Mouse (Mus musculus) heart, postnatal 10 days (tissue): ENCODE results near the gene Lrrc1. TPM values are rescaled to one million over a fixed set of nuclear protein-coding genes. Genes with fewer than 3 reads are reported as not detected.

Source experiments
- DNase-seq, 2 experiments: peaks; one replicate each; pipeline ENCODE4 v3.0.0; 2021
- intact Hi-C: fragments of 180-260 bp; cut with DNase I; formaldehyde crosslinking; loops from one replicate; pipeline ENCODE4 v1.15.1; 2025
- total RNA-seq, 2 experiments: library from RNA; stranded (reverse); gene quantifications; 2 replicates each; pipeline ENCODE4 v1.2.3; 2021

Gene Lrrc1
- total RNA-seq, 2 experiments from 2014 or later = 26.2 to 32.5 TPM

- intact Hi-C loops = loop anchor here (5.0 kb wide), 1 partner anchor 72 kb away; the partner anchor contains the start of gene Lrrc1
- DNase-seq = peak; percentile 42 to 61
These were observed 74.7 kb downstream of the Lrrc1 start for GRCm38 (mm10) chr9:77469791-77470607.

- no peak for DNase-seq
- intact Hi-C loops = loop anchor here (5.0 kb wide), 1 partner anchor 75 kb away; the partner anchor contains the start of gene Lrrc1
These were observed 77.7 kb downstream of the Lrrc1 start for GRCm38 (mm10) chr9:77466926-77467325.

DNA sequence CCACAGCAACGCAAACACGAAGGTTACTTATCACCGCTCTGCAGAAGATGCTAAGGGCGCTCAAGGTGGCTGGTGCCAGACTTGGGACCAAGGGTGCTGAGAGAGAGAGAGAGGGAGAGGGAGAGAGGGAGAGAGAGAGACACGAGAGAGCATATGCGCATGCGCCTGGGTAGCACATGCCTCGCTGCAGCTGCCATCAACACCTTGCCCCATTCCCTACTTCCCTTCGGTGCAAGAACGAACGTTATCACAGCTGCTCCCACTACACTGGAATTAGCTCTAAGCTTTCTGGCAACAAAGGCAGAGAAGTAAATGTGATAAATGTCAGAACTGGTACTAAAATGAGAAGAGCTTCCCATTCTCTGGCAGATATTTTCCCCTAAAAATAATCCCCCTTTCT lies 79.3 kb downstream of the Lrrc1 start:
- intact Hi-C loops = loop anchor here (5.0 kb wide), 1 partner anchor 77 kb away; the partner anchor contains the start of gene Lrrc1
- DNase-seq = no peak

DNA sequence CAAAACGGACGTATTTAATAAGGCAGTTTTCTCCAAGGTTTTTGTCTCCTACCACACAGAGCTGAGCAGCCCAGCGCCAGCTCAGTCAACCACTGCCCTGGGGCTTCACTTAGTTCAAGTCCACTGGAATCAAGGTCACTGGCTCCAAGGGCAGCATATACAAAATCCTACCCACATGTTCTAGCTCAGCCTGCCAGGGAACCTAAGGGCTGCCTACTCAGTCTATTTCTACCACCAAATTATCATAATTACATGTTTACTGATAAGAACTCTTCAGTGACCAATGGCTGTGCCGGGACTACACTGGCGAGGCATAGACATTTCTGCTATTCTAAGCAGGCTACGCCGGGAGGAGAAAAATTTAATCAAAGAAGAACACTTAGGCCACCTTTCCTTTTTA lies 80.8 kb downstream of the Lrrc1 start:
- intact Hi-C loops = no loop called here
- DNase-seq = peak; percentile 71 to 79

DNA sequence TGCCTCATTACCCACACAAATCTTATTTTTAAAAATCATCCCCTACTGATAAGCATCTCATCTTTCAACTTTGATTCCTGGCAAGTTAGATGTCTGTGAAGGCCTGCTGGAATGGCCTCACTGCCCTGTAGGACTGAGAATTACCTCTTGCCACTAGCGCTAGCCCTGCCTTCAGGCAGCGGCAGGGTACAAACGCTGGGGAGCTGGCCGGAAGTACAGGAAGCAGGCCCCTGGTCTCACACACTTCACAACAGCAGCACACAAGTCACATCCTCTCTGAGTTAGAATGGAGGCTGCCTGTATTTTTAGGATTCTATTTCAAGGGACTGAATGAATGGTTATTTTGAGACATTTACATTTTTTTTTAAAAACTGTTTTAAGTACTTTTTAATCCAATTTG lies 81.5 kb downstream of the Lrrc1 start:
- no peak for DNase-seq
- intact Hi-C loops = no loop called here

DNA sequence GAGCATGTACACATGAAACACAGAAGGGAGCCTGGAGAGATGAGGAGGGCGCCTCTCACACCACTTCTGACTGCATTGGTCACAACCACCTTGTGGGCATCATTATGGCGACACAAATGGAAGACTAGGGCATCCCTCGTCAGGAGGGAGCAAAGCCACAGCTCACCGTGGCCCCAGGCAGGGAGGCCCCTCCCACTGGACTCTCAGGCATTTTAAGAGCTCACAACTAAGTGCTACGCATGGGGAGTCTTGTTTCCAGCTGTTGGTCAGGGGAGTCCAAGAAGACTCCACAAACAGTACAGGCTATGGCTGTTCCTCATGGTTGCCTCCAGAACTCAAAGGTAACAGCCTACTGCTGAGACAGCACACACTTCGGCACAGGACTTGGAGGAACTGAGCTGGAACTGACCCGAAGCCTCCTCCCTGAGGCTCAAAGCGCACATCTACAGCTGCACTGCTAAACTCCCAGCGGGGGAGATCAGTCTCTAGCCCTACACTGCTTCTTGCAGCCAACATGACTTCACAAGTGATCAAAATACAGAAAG lies 83.2 kb downstream of the Lrrc1 start:
- DNase-seq = no peak
- intact Hi-C loops = no loop called here

DNA sequence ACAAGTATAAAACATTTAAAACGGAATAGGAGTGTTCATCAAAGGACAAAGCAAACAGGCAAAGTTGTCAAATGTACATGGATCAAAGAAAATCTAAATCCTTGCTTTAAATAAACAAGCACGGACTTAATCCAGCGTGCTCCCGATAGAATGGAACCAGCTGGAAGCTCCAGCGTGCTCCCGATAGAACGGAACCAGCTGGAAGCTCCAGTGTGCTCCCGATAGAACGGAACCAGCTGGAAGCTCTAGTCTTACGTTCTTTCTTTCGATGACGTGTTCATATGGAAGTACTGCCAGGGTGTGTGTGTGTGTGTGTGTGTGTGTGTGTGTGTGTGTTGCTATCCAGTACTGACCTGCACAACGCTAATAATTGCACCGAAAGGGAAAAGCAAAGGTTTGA lies 84.3 kb downstream of the Lrrc1 start:
- intact Hi-C loops = no loop called here
- DNase-seq = no peak

- DNase-seq = no peak
- intact Hi-C loops = no loop called here
These were observed 85.3 kb downstream of the Lrrc1 start for GRCm38 (mm10) chr9:77459365-77459764.

- intact Hi-C loops = no loop called here
- DNase-seq = no peak
These were observed 88.4 kb downstream of the Lrrc1 start for GRCm38 (mm10) chr9:77456169-77456826.

DNA sequence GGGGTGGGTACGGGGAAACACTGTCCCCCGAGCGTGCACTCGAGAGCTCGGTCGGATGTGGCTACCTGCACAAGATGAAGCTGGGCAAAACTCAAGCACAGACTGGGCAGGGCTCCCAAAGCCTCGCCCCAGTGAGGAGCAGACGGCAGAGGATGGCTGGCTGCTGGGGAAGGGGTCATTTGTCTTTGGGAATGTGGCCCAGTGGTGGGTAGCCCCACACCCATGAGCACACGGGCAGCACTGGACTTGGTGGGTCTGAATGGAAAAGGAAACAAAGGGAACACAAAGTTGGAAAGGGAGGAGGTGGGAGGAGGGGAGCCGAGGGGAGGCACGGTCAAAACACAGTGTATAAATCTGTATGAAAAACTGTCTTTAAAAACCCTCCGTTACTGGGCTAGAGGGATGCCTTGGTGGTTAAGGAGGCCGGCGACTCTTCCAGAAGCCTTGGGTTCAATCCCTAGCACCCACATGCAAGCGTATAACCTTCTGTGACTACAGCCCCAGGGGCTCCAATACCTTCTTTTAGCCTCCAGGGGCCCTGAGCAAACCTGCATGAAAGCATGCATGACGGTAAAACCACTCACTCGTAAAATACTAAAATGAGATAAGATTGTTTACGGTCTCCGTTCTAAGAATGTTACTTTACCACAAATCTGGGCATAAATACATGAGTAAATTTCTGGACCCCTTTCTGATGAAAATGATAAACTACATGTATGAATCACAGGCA lies 89.1 kb downstream of the Lrrc1 start:
- intact Hi-C loops = no loop called here
- no peak for DNase-seq

GRCm38 (mm10) chr9:77452046-77452807 lies 92.4 kb downstream of the Lrrc1 start:
- DNase-seq = no peak
- intact Hi-C loops = no loop called here

DNA sequence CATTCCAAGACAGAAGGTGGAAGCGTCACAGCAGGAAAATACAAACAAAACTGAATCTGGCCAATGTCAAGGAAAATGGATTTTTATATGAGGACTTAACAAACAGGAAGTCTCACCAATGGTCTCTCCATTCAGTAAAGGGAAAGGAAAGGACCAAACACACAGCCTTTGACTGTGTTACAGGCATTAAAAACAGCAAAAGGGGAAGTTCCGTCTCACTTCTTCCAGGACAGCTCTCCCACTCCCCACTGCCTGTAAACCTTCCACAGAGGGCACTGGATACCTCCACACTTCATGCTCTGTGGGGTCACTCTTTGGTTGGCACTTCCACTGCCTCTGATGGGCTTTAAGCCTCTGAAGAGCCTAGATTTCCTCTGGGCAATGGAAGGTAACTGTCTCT lies 94.2 kb downstream of the Lrrc1 start:
- no peak for DNase-seq
- intact Hi-C loops = no loop called here

DNA sequence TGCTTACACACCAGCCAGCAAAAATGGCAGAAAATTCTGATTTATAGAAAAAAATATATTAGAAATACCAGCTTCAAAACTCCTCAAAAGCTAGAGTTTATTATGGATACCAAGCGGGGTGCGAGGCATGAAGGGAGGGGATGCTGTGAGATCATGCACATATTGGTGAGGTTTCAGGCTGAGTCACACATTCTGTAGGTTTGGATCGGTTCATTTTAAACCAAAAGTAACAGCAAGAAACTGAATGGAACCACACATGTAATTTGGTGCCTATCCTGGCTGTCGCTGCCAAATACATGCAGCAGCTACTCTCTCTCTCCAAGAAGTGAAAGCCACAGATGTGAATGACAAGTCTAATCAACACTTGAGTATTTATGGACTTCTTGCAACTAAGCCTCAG lies 99.8 kb downstream of the Lrrc1 start:
- intact Hi-C loops = no loop called here
- DNase-seq = no peak

GRCm38 (mm10) chr9:77439371-77439770 lies 105.3 kb downstream of the Lrrc1 start:
- intact Hi-C loops = no loop called here
- peak in 1 of 2 experiments; percentile 32 for DNase-seq

- intact Hi-C loops = no loop called here
- peak; percentile 63 to 65 for DNase-seq
These were observed 105.8 kb downstream of the Lrrc1 start for GRCm38 (mm10) chr9:77438836-77439271.

GRCm38 (mm10) chr9:77437131-77437530 lies 107.5 kb downstream of the Lrrc1 start:
- no peak for DNase-seq
- intact Hi-C loops = no loop called here

DNA sequence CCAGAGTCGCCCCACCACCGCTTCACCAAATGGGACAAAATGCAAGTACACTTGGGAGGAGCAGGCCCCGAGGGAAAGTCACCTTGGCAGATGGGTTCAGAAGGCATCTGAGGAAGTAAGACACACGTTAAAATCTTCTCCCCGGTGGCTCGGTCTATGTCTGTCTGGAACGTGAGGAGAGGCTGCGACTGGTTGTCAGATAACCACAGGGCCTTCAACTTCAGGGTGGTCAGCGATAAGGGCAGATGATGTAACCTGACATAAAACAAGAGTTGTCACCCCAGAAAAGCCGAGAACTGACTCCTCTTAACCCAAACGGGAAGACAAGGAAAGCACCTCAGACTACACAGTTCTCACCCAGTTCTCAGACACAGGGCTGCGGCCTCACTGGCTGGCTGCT lies 109.7 kb downstream of the Lrrc1 start:
- intact Hi-C loops = no loop called here
- DNase-seq = no peak

DNA sequence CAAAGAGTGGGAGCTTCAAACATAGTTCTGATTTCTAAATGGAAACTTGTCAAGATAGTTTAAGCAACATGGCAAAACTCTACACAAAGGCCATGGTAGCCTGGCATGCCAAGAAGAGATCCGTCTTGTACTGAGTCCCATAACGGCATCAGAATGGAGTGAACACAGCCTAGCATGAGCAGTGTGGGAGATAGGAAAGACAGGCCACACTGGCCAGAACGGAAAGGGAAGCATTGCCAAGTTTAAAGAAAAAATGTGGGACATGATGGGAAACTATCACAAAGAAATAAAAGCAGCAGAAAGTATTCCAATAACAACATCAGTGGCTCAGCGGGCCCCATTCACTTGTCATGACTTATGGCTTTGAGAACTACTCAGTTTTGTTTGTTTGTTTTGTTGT lies 111.2 kb downstream of the Lrrc1 start:
- DNase-seq = peak; percentile 35
- intact Hi-C loops = no loop called here

DNA sequence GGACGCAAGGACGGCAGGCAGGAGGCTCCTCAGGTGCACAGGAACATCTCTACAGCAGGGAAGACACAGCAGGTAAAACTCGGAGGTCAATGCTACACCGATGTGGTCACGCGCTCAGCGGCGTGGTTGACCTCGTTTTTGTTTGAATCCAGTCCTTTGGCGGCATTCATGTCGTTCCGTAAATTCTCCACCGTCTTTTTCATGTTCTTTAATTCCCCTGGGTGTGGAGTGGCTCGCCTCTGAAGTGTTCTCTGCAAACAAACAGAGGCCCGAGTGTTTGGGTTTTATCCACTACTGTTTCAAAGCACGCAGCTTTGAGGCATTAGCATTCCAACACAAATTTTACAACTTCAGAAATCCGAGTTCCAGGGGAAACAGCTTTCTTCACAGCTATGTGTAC lies 112.6 kb downstream of the Lrrc1 start:
- no peak for DNase-seq

DNA sequence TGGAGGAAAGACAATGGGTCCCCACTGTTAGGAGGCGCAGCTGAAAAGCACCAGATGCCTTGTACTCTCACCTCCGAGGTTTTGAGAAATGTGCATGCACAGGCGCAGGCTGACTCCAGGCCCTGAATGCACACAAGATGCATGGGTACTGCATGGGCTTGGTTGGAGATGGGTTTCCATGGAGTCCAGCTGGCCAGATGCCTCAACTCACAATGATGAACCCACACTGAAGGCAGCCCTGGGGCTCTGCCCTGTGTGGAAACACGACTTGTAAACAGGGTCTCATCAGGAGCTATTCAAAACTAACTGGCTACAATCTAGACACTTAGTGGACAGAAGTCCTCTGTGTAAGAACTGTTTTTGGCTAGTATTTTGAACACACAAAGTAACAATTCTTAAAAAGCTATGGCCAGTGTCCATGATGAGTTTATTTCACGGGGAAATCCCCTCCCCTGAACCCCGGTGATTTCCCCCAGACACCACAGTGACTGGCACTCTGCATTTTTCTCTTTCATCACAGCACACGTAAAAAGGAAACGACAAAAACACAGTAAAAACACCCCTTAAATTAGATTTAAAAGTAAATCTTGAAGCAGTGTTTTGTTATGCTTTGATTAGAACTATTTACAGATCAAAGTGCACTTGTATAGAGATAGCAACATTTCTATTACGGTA lies 114.1 kb downstream of the Lrrc1 start:
- intact Hi-C loops = no loop called here
- DNase-seq = no peak

More for the DNA sequence above, 112.6 kb downstream of the Lrrc1 start:
- intact Hi-C loops = loop anchor here (1.0 kb wide), 1 partner anchor 45 kb away; no protein-coding TSS in a partner anchor
